Mouse (Mus musculus): ENCODE measurements at regions not wholly inside any gene's neighbourhood (a gene's known extent, or its start where the extent isn't known, plus 50 kb on each side); places are given as distances from the start of the nearest gene placed in this dataset.
"Not testable (repeated sequence)": the region's sequence is repeated elsewhere in the genome, so short reads cannot be mapped to it uniquely, and the experiment has no call there.

- WGBS, result 60% methylated on average over 2 of the region's 2 CpGs
- TF ChIP-seq POLR2A (IDR thresholded peaks at IDR 0.05; ENCODE audit: borderline replicate concordance, extremely low read depth, low read depth, low read length), result no peak
- H3K4me1 ChIP-seq (ENCODE audit: control insufficient read depth, insufficient read depth, low read length), result no peaks in the 10 kb centered on the region; the same call in 1 of the 2 replicates
- no peak for DNase-seq
- no peak overlapping the region for H3K4me3 ChIP-seq (replicated peaks; ENCODE audit: extremely low read depth, low read depth, low read length)
Observed at GRCm38 (mm10) chr17:4611711-4612110, 382.4 kb upstream of the Arid1b start.

DNA sequence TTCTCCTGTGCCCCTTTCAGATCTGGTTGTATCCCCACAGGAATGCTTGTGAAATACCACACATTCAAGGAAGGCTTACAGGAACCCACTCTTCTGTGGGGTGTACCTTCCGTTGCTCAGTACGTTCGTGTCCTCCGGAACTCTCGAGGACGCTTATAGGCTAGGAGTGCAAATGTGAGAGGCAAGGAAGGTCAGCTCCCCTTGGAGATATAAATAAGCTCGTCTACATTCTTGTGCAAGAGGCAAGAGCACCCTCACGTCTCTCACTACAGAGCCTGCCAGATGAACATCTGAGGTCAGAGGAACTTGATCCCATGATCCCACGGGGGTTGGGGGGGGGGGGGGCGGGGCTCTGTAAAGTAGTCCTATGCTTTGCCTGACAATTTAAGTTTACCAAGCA lies 382.0 kb upstream of the Arid1b start:
- no peak for DNase-seq
- 32% methylated on average over 10 of the region's 10 CpGs for WGBS
- Histone ChIP-seq H3K4me1 (ENCODE audit: control insufficient read depth, insufficient read depth, low read length) (no peaks in the 10 kb centered on the region; the same call in 1 of the 2 replicates), H3K4me3 (replicated peaks; ENCODE audit: extremely low read depth, low read depth, low read length) (no peak overlapping the region)
- TF ChIP-seq POLR2A (IDR thresholded peaks at IDR 0.05; ENCODE audit: borderline replicate concordance, extremely low read depth, low read depth, low read length) (no peak), CTCF (IDR thresholded peaks at IDR 0.05; ENCODE audit: insufficient read depth, low read length) (no peak)

- no peak for TF ChIP-seq CTCF (IDR thresholded peaks at IDR 0.05; ENCODE audit: insufficient read depth, low read length)
- TF ChIP-seq POLR2A (IDR thresholded peaks at IDR 0.05; ENCODE audit: borderline replicate concordance, extremely low read depth, low read depth, low read length), result no peak
- Histone ChIP-seq H3K4me1 (ENCODE audit: control insufficient read depth, insufficient read depth, low read length) (no peaks in the 10 kb centered on the region; the same call in 1 of the 2 replicates), H3K4me3 (replicated peaks; ENCODE audit: extremely low read depth, low read depth, low read length) (no peak overlapping the region)
- WGBS, result 59% methylated on average over 7 of the region's 7 CpGs
- no peak for DNase-seq
Observed at GRCm38 (mm10) chr17:4612741-4613140, 381.4 kb upstream of the Arid1b start.

- no peak for DNase-seq
- H3K4me3 ChIP-seq (replicated peaks; ENCODE audit: extremely low read depth, low read depth, low read length), result no peak overlapping the region
- TF ChIP-seq CTCF (IDR thresholded peaks at IDR 0.05; ENCODE audit: insufficient read depth, low read length) (no peak), POLR2A (IDR thresholded peaks at IDR 0.05; ENCODE audit: borderline replicate concordance, extremely low read depth, low read depth, low read length) (no peak)
- H3K4me1 ChIP-seq (ENCODE audit: control insufficient read depth, insufficient read depth, low read length), result no peaks in the 10 kb centered on the region
Observed at GRCm38 (mm10) chr17:4620361-4620760, 373.8 kb upstream of the Arid1b start.

DNA sequence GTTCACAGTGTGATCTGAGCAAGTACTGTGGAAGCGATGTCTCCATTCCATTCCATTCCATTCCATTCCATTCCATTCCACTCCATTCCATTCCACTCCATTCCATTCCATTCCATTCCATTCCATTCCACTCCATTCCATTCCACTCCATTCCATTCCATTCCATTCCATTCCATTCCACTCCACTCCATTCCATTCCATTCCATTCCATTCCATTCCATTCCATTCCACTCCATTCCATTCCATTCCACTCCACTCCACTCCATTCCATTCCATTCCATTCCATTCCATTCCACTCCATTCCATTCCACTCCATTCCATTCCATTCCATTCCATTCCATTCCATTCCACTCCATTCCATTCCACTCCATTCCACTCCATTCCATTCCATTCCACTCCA lies 368.0 kb upstream of the Arid1b start:
- WGBS, result 87% methylated on average over 1 of the region's 1 CpGs
- not testable (repeated sequence) for DNase-seq; H3K4me1 ChIP-seq (ENCODE audit: control insufficient read depth, insufficient read depth, low read length); H3K4me3 ChIP-seq (replicated peaks; ENCODE audit: extremely low read depth, low read depth, low read length)

- no peak overlapping the region for H3K4me3 ChIP-seq (replicated peaks; ENCODE audit: extremely low read depth, low read depth, low read length)
- 73% methylated on average over 7 of the region's 7 CpGs for WGBS
- TF ChIP-seq CTCF (IDR thresholded peaks at IDR 0.05; ENCODE audit: insufficient read depth, low read length), result no peak
- TF ChIP-seq POLR2A (IDR thresholded peaks at IDR 0.05; ENCODE audit: borderline replicate concordance, extremely low read depth, low read depth, low read length), result no peak
- no peak for DNase-seq
- H3K4me1 ChIP-seq (ENCODE audit: control insufficient read depth, insufficient read depth, low read length), result no peaks in the 10 kb centered on the region
Observed at GRCm38 (mm10) chr17:4627542-4627941, 366.6 kb upstream of the Arid1b start.

GRCm38 (mm10) chr17:4631122-4631521 lies 363.0 kb upstream of the Arid1b start:
- TF ChIP-seq POLR2A (IDR thresholded peaks at IDR 0.05; ENCODE audit: borderline replicate concordance, extremely low read depth, low read depth, low read length), result no peak
- TF ChIP-seq CTCF (IDR thresholded peaks at IDR 0.05; ENCODE audit: insufficient read depth, low read length), result no peak
- Histone ChIP-seq H3K4me3 (replicated peaks; ENCODE audit: extremely low read depth, low read depth, low read length) (no peak overlapping the region), H3K4me1 (ENCODE audit: control insufficient read depth, insufficient read depth, low read length) (no peaks in the 10 kb centered on the region)
- WGBS, result 84% methylated on average over 4 of the region's 4 CpGs
- DNase-seq, result no peak

DNA sequence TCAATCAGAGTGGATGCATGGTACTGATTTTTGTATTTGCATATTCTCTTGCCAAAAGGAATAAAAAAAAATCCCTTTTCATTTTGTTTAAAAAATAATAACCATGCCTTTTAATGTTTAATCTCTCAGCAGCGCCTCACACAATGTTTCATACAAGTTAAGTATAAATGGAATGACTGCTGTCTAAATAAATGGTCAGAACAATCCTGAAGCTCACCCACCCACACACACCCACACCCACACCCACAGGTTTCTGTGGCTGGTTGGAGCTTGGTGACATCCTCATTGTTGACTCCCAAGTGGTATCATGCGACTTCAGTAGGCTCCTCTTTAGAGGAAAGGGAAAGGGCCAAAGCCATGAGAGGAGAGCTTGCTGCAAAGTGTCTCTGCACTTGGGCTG lies 361.6 kb upstream of the Arid1b start:
- 80% methylated on average over 2 of the region's 2 CpGs for WGBS
- no peak for DNase-seq
- TF ChIP-seq POLR2A (IDR thresholded peaks at IDR 0.05; ENCODE audit: borderline replicate concordance, extremely low read depth, low read depth, low read length), result no peak
- no peaks in the 10 kb centered on the region for H3K4me1 ChIP-seq (ENCODE audit: control insufficient read depth, insufficient read depth, low read length)
- H3K4me3 ChIP-seq (replicated peaks; ENCODE audit: extremely low read depth, low read depth, low read length), result no peak overlapping the region

DNA sequence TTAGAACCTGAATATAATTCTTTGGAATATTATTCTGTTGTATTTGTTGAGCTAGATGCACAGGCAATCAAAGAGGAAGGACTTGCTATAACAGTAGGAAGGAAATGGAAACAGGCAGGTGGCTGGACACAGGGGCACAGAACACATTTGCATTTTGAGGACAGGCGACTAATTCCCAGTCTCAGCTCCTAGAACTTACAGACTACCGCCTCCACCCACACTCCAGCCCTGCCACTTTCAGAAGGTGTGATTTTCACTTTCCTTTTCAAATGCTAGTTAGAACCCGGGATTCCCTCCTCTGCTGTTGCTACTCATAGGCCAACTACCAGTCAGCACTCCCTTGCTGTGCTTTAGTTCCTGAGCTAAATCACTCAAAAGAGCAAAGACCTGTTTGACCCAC lies 360.4 kb upstream of the Arid1b start:
- no peak overlapping the region for H3K4me3 ChIP-seq (replicated peaks; ENCODE audit: extremely low read depth, low read depth, low read length)
- H3K4me1 ChIP-seq (ENCODE audit: control insufficient read depth, insufficient read depth, low read length), result no peaks in the 10 kb centered on the region
- 55% methylated on average over 3 of the region's 3 CpGs for WGBS
- TF ChIP-seq POLR2A (IDR thresholded peaks at IDR 0.05; ENCODE audit: borderline replicate concordance, extremely low read depth, low read depth, low read length) (no peak), CTCF (IDR thresholded peaks at IDR 0.05; ENCODE audit: insufficient read depth, low read length) (no peak)
- DNase-seq, result no peak

- TF ChIP-seq POLR2A (IDR thresholded peaks at IDR 0.05; ENCODE audit: borderline replicate concordance, extremely low read depth, low read depth, low read length) (no peak), CTCF (IDR thresholded peaks at IDR 0.05; ENCODE audit: insufficient read depth, low read length) (no peak)
Observed at GRCm38 (mm10) chr17:4636796-4637353, 357.3 kb upstream of the Arid1b start.

GRCm38 (mm10) chr17:4639531-4639930 lies 354.6 kb upstream of the Arid1b start:
- Histone ChIP-seq H3K4me3 (replicated peaks; ENCODE audit: extremely low read depth, low read depth, low read length) (no peak overlapping the region), H3K4me1 (ENCODE audit: control insufficient read depth, insufficient read depth, low read length) (no peaks in the 10 kb centered on the region; the same call in 1 of the 2 replicates)
- 72% methylated on average over 4 of the region's 4 CpGs for WGBS
- no peak for DNase-seq
- no peak for TF ChIP-seq POLR2A (IDR thresholded peaks at IDR 0.05; ENCODE audit: borderline replicate concordance, extremely low read depth, low read depth, low read length)
- TF ChIP-seq CTCF (IDR thresholded peaks at IDR 0.05; ENCODE audit: insufficient read depth, low read length), result no peak

More at GRCm38 (mm10) chr17:4636796-4637353, 357.3 kb upstream of the Arid1b start:
- WGBS, result 43% methylated on average over 5 of the region's 5 CpGs
- no peak overlapping the region for H3K4me3 ChIP-seq (replicated peaks; ENCODE audit: extremely low read depth, low read depth, low read length)
- DNase-seq, result no peak
- H3K4me1 ChIP-seq (ENCODE audit: control insufficient read depth, insufficient read depth, low read length), result no peaks in the 10 kb centered on the region; the same call in 1 of the 2 replicates
